Mouse (Mus musculus): ENCODE data around the gene Clic6.

Clic6 gene

GRCm38 (mm10) chr16:92535258-92535657 lies 49.7 kb downstream of the Clic6 start:
- DNase-seq = no peak

- DNase-seq = no peak
Observed at GRCm38 (mm10) chr16:92538356-92538755, 52.8 kb downstream of the Clic6 start.

- DNase-seq = peak; percentile 35
Observed at GRCm38 (mm10) chr16:92544264-92544663, 58.7 kb downstream of the Clic6 start.

- DNase-seq = no peak
Observed at GRCm38 (mm10) chr16:92548651-92549050, 63.1 kb downstream of the Clic6 start.

- DNase-seq = peak; percentile 71
Observed at GRCm38 (mm10) chr16:92551266-92552105, 66.0 kb downstream of the Clic6 start.

- DNase-seq = no peak
Observed at GRCm38 (mm10) chr16:92552106-92552382, 66.5 kb downstream of the Clic6 start.

GRCm38 (mm10) chr16:92552858-92553257 lies 67.3 kb downstream of the Clic6 start:
- no peak for DNase-seq

GRCm38 (mm10) chr16:92555051-92555450 lies 69.5 kb downstream of the Clic6 start:
- DNase-seq = no peak

- no peak for DNase-seq
Observed at GRCm38 (mm10) chr16:92565291-92565690, 79.8 kb downstream of the Clic6 start.

- DNase-seq = peak; percentile 85
Observed at GRCm38 (mm10) chr16:92565708-92566107, 80.2 kb downstream of the Clic6 start.

- no peak for DNase-seq
Observed at GRCm38 (mm10) chr16:92566146-92566545, 80.6 kb downstream of the Clic6 start.

GRCm38 (mm10) chr16:92571246-92571645 lies 85.7 kb downstream of the Clic6 start:
- DNase-seq = no peak

- peak; percentile 15 for DNase-seq
Observed at GRCm38 (mm10) chr16:92573193-92573592, 87.7 kb downstream of the Clic6 start.

GRCm38 (mm10) chr16:92575792-92576191 lies 90.3 kb downstream of the Clic6 start:
- DNase-seq = no peak

GRCm38 (mm10) chr16:92577381-92577780 lies 91.8 kb downstream of the Clic6 start:
- no peak for DNase-seq

GRCm38 (mm10) chr16:92578915-92579653 lies 93.5 kb downstream of the Clic6 start:
- DNase-seq = no peak

- no peak for DNase-seq
Observed at GRCm38 (mm10) chr16:92580981-92581380, 95.4 kb downstream of the Clic6 start.

GRCm38 (mm10) chr16:92581767-92582166 lies 96.2 kb downstream of the Clic6 start:
- DNase-seq = no peak

- no peak for DNase-seq
Observed at GRCm38 (mm10) chr16:92587836-92588235, 102.3 kb downstream of the Clic6 start.

Measured in kidney, postnatal 14 days (tissue).